Mouse (Mus musculus) layer of hippocampus, postnatal 36 days (tissue): ENCODE measurements around the gene Gimap8. TPM values are rescaled to one million over a fixed set of nuclear protein-coding genes. Genes with fewer than 3 reads are reported as not detected.
"Not testable (repeated sequence)": the region's sequence is repeated elsewhere in the genome, so short reads cannot be mapped to it uniquely, and the experiment has no call there.

Experiments
- DNase-seq, 2 experiments: peaks; one replicate each; pipeline ENCODE4 v3.0.0; 2022
- total RNA-seq, 2 experiments: library from RNA; stranded (reverse); gene quantifications; 2 replicates each; pipeline ENCODE4 v1.2.3; 2021

The Gimap8 gene
- total RNA-seq, result 1 to 10 TPM in 1 of 2 experiments, under 1 TPM in 1; 0.52 to 1.1 TPM

DNA sequence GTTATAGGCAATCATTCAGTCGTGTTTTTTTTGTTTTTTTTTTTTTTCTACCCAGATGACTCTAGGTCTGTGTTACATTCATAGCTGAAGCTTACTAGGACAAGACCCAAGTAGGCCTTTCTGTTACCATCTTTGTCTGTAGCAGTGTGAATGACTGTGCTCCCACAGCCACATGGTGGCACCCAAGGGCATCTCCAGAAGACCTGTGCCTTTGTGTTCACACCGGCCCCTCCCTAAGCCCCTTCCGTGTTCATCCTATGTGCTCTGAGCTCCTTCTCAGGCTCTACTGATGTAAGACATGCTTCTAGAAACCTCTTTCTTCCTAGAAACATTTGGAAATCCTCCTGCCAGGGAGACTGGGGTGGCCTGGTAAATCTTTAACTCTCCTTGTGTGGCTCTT, at the start of gene Gimap8:
Gene Gimap8 (plus strand): TSS at position 240 of the 400 bp plus-strand sequence.
- no peak for DNase-seq

DNA sequence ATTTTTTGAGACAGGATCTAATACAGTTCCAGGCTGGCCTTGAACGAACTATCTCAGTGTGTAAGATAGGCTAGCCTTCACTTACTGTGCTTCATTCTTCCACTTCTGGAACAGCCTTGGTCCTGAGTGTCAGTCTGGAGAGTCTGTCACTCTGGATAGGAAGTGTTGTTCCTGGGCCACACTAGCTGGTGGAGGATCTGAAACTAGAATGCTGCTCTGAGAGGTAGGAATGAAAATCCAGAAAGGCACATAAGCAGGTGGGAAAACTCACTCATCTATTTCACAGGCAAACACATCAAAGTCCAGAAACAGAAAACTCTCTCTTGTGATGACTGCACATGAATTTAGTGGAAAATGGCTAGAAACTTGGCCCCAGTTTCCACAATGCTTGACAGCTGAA, 46.4 kb upstream of the Gimap8 start:
- no peak for DNase-seq

DNA sequence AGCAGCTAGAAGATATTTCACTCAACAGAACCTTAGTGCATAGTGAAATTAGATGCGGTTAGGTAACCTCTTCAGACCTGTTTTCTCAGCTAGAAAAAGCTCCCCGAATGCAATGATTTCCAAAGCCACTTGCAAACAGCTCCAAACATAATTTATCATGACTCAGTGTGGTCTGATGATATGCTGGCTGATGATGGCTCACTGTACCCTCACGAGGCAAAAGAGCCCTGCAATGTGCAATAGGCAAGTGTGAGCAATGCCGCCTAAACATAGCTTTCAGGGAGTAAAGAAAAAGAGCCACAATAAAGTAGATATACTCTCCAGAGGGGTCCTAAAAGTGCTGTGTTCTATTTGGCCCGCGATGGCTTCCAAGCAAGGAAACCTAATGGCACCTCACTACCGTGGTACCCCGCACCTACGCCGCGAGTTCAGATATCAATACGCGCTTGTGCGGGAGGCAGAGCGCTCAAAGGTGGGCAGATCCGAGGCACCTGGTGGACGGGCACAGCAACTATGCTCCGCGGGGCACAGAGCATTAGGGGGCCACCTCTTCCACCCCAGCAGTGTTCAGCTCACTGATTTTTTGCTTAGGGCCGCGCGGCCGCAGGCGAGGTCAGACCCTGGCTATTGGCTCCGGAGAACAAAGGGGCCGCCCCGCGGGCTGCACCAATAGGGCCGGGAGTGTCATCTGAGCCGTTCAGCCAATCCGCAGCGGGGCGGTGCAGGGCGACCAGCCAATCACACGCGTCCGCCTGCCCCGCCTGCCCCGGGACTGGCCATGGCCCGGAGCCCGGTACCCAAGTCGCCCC, 45.6 kb upstream of the Gimap8 start, which contains the start of gene Zfp775:
Gene Zfp775 (plus strand): TSS at position 793 of the 809 bp plus-strand sequence.
- DNase-seq, result peak; percentile 95

DNA sequence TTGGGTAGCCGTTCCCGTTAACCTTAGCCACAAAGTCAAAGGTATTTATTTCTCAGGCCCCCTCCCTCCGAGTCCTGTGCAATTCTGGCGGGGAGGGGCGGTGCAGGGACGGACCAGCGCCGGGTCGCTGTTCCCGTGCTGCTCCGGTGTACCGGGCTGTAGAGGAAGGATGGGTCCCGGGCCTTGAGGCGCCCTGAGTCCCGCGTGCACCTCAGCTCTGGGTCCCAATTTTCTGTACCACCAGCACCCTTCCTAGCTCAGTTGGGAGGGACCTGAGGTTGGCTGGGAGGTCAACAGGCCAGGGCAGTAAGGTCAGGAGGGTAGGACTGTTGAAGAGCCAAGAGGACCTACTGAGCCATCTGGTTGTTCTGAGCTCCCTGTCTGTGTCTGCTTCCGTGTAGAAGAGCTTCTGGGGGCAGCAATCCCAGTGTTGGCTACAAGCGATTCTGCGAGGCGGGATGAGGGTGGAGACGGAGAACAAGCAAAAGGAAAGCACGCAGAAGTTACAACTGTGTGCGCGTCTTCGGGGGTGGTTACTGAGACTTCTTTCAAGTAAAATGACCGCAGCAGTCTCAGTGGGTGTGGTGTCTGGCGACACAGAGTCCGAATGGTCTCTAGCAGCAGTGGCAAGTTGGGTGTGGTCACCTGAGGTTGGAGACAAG, 44.8 kb upstream of the Gimap8 start:
- DNase-seq, result peak in 1 of 2 experiments; percentile 27

DNA sequence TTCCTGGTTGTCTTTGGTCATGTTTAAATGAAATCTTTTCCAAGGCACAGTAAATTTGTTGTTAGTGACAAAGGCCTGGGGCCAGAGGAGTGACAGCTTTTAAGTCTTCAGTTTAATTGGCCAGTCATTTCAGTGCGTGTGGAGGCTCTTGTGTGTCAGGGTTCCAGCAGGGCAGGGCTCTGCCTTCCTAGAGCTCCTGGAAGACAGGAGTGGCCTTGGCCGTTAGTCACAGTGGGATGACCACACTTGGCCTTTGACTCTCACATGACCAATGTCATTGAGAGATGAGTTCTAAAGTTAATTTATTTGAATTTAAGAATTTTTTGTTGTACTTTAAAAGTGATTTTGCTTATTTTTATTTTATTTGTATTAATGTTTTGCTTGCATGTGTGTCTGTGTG, 38.9 kb upstream of the Gimap8 start:
- DNase-seq, result no peak

DNA sequence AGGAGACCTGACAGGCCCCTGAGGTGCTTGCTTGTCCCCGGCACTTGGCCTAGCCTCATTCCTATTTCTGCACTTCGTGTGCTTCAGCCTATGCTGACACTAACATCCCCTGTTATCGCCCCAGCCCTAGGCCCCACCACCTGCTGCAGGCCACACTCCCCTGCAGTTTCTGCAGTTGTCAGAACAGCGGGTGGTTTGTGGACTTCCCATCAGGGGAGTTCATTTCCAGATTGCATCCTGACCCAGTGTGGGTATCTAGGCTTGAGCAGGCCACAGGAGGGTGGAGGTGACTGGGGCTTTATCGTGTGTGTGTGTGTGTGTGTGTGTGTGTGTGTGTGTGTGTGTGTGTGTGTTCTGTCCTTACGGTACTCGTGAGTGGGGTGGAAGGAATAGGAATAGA, 37.5 kb upstream of the Gimap8 start:
- DNase-seq, result no peak

DNA sequence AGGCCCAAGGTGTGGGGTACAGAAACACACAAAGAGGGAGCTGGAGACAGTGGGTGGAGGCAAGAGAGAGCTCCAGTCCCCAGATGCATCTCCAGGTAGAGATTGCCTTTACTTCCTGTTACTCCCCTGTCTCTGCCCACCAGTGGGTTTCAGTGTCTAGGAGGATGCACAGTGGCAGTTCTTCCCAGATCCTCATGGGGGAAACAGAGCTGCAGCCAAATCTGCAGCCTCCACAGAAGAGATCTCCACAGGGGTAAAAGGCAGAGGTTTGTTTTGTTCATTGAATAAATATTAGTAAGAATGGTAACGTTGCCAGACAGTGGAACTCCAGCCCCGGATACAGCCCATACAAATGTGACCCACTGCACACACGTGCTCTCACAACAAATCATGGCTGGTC, 36.4 kb upstream of the Gimap8 start:
- no peak for DNase-seq

DNA sequence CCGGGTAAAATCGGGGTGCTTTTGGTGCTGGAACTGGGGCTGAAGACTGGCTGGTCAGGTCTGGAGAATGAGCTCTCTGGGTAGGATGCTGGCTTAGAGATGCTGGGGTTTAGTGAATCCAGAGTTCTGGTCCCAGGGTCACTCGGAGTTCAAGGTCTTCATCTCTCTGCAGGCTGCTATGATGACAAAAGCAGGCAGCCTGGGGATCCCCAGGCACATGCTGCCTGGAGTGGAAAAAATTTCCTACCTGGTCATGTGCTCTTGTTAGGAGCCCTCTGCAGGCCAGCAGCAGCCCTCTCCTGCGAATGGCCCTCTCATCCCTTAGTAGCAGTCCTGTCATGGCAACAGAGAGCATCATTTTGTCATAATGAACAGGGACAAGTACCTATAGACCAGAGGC, 33.6 kb upstream of the Gimap8 start:
- DNase-seq, result no peak

DNA sequence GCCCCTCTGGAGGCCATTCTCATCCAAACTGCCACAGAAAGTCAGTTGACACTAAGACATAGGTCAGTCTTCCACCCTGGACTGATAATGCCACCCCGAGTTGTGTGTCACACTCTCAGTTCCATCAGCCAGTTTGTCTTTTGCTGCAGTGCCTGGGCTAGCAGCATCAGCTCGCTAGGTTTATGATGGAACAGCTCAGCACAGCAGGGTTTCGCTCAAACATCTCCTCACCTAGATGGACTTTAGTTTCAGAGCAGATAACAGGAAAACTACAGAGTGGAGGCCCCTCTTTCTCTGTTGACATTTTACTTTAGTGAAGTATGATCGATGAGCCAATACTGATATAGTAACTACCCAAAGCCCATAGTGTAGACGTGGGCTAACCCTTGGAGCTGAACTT, 32.3 kb upstream of the Gimap8 start:
- no peak for DNase-seq

DNA sequence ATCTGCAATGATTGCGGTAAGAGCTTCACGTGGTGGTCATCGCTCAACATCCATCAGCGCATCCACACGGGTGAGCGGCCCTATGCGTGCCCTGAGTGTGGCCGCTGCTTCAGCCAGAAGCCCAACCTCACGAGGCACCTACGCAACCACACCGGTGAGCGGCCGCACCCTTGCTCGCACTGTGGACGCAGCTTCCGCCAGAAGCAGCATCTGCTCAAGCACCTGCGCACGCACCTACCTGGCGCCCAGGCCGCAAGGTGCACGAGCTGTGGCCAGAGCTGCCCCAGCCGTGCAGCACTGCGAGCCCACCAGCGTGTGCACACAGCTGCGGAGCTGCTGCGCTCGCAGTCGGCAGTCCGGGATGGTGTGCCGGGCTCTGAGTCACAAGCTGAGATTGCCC, 27.0 kb upstream of the Gimap8 start:
- no peak for DNase-seq

DNA sequence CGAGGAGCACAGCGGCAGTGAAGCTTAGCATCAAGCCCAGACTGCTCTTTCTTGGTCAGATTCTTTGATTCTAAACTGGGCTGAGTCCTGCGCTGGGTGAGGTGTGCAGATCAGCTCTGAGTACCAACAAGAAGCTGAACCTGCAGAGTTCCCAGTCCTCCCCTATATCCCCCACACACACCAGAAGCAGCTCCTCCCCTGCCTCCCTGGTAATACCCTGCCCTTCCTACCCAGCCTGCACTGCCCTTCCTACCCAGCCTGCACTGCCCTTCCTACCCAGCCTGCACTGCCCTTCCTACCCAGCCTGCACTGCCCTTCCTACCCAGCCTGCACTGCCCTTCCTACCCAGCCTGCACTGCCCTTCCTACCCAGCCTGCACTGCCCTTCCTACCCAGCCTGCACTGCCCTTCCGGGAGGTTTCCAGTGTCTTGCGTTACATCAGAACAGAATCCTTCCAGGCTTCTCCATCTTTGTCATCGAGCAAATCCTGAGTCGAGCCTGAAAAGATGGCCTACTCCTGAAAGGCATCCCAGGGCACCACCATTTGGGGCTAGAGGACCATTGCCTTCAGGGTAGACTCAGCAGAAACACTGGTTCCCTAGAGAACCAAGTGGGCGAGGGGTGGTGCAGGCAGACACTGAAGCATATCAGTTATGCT, 24.7 kb upstream of the Gimap8 start:
- DNase-seq, result not testable (repeated sequence)

DNA sequence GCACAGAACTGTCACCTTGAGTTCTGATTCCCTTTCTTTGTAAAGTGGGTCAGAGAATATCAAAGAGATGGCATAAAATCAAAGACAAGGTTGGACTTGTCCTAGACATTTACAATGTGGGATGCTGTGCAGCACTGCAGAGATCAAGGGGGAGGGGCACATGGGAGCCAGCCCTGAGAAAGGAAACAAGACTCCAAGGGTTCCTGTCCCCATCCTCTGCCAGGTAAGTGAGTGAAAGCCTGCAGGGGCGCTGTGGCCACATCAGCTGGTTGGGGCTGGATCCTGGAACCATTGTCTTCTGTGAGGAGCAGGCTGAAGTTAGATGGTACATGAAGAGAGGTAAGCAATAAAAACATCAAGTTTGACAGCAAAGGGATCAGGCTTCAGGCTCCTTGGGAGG, 23.6 kb upstream of the Gimap8 start:
- DNase-seq, result no peak

DNA sequence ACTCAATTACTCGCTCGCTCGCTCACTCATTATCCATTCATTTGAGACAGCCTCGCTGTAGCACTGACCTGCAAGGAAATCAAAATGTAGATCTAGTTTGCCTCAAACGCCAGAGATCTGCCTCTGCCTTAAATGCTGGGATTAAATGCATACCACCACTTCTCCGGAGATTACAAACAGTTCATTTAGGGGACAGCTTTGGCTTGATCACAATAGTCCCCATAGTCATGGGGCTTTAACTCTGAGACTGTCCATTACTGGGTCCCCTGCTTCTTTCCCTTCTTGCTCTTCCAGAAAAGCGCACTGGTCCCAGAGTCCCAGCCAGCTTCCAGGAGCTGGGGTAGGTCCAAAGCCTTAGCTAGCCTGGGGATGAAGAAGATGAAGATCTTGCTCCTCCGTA, 20.6 kb upstream of the Gimap8 start, which contains the start of gene AI854703:
Gene AI854703 (plus strand): TSS at position 301 of the 400 bp plus-strand sequence.
- no peak for DNase-seq

DNA sequence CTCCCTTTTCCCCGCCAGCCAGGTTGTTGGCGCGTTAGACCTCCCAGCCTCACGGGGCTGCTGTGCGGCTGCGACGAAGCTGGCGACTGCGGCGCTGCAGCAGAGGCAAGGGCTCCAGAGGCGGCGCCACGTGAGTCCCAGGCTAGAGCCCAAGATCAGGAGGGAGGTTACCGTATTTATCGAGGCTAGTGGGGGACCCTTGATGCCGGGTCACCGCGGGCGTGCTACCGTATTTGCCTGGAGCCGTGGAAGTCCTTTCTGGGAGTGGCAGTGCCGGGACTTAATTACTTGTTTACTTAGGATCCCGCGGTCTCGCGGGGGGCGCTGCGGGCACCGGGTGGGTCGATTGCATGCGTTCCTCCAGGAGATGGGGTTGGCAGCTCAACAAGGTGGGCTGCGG, 20.1 kb upstream of the Gimap8 start:
- peak; percentile 56 to 70 for DNase-seq

DNA sequence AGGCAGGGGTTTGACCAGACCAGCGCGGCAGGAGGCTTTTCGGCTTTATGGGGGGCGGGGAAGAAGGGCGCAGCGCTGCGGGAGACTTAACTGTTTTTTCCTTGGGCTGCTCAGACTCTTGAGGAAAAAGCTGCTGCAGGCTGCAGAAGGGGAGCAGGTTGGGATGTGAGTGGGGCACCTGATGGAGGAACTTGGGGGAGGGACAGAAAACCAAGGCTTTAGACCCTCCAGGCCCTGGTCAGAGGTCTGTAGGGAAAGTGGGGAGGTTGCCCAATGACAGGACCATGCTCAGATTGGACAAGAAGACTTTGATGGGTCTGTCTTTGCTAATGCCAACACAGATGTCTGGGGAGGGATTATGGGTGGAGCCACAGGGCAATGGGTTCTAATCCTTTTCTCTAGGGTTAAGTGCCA, 19.5 kb upstream of the Gimap8 start:
- DNase-seq, result no peak

DNA sequence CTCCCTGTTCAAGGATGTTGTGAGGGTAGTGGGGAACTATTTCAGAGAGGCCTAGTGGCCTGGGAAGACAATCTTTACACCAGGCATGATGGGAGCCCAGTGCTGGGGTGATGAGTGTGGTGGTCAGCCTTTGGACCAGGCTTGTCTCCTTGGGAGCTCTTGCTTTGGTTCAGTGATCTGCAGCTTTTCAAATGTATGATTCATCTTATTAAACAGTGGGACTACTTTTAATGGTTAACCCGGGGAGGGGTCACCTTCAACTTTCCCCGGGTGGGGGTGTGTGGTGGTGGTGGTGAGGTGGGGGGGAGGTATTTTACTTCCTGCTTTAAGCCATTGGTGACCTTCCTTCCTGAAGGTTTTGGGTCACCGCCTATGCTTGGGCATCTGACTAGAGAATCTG, 18.7 kb upstream of the Gimap8 start:
- no peak for DNase-seq

DNA sequence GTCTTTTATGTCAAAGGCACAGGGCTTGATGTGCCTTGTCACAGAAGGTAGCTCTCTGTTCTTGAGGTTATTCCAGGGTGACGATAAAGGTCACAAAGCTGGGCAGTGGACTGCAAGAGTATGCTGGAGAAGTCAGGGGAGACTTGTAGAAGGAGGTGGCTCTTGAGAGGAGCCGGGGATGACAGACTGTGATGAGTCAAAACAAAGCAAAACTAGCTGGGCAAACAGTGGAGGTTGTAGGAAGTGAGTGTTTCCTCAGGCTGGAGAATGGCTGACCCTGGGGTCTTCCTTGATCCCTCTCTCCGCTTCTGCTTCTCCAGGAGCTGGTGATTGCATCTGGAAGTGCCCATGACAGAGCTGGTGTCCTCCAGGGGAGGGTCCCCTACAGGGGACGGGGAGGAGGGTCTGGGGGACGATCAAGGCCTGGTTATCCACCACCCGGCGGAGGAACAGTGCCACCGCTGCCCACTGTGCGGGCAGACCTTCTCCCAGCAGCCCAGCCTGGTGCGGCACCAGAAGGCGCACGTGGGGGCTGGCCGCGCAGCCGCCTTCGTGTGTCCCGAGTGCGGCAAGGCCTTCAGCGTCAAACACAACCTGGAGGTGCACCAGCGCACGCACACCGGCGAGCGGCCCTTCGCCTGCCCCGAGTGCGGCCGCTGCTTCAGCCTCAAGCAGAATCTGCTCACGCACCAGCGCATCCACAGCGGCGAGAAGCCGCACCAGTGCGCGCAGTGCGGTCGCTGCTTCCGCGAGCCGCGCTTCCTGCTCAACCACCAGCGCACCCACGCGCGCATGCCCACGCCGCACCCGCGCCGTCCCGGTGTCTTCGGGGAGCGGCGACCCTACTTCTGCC, 18.0 kb upstream of the Gimap8 start:
- DNase-seq, result peak; percentile 64 to 67

DNA sequence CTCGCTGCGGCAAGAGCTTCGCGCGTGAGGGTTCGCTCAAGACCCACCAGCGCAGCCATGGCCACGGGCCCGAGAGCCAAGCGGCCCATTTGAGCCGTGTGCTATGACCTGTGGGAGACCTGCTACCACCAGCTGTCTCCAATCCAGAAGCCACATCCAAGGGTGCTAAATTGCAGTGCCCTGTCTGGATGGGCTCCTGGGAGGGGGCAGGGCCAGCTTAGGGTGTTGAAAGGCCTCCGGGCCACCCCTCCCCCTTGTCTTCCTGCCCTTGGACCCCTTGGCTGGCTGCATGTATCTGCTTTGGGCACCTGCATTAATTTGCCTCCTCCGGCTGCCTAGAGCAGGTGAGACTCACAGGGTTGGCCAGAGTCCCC, 17.4 kb upstream of the Gimap8 start:
- no peak for DNase-seq

DNA sequence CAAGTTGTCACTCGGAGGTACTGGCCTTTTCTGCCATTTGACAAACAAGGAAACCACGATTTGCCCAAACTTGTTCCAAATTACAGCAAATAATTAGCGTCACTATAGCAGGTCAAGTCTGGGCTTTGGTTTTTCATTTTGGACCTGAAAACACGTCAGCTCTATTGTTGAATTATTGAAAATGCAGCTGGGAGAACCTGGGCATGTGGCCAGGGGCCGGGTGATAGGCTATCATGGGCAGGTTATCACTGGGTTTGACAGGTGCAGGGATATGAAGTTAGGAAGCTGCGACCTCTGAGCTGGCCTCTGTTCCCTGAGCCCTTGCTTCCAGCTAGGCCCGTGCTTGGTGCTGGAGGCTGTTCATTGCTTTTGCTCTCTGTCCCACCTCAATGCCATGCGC, 16.2 kb upstream of the Gimap8 start:
- no peak for DNase-seq

DNA sequence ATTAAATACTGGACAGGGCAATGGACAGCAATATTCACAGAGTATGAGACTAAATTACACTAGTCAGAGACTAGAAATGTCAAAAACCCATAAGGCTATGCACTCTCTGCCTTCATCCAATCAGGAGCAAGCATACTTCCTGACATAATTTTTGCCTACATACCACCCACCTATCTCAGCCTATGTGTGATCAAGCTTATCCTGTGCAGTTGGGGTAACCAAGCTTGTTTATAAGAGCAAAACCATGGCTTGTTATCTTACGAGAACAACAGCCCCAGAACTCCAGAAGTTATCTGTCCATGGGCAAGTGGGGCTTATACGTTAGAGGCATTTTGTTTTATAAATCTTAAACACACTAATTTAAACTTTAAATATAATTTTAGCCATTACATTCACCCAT, 11.9 kb upstream of the Gimap8 start:
- DNase-seq, result no peak

DNA sequence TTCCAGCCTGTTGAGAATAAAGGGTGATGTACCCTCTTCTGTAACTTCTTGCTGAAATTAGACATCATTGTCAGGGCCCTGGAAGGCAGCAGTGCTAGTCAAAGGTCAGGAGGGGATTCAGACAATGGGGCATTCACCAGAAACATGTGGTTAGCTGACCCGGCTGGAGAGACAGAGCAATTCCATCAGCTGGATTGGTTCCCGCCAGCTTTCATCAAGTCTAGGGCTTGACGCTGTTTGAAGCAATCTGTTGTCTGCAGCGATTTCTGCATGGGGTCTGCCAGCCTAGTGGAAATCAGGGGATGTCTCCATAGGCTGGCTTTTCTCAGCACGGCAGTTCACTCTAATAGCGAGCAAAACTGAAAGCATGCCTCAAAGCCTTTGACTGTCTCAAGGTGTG, 10.5 kb upstream of the Gimap8 start:
- no peak for DNase-seq

DNA sequence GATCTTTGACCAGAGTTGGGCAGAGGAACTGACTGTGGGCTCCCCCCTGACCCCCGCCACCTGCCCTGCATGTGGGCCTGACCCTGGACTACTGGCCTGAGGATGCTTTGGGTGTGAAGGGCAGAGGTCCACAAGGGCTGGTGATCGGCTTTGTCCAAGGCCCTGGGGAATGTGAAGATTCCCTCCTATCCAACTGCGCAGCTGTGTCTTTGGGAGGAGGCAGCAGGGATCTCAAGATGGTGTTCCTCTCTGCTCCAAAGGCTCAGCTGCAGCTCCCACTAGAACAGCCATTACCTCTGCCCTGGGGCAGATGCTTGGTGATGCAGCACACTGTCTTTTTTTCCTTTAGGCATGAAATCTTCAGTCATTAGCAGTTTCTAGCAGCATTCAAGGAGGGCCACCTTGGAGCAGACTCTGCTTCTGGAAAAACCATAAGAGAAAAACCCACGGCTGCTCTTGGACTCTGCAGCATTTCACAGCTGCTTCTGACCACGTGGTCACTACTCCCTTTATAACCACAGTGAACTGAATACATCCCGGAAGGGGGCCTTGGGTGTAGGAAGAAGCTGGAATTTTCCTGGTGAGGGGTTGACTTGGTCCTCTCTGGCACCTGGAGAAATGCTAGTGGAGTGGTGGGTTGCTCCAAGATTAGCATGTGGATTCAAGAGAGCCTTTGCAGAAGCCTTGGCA, 9.1 kb upstream of the Gimap8 start:
- no peak for DNase-seq
